Mouse (Mus musculus): ENCODE measurements around the gene Gps2.
"Not testable (repeated sequence)": the region's sequence is repeated elsewhere in the genome, so short reads cannot be mapped to it uniquely, and the experiment has no call there.

Gene Gps2

GRCm38 (mm10) chr11:69927501-69927900 lies 13.8 kb downstream of the Gps2 start:
- in situ Hi-C loops (cut with MboI; ENCODE audit: low pct_unique_long_range_greater_than_20kb in 1 of 2, low sequenced_read_pairs in 2 of 2, unreplicated experiment in 1 of 2): no loop called here

DNA sequence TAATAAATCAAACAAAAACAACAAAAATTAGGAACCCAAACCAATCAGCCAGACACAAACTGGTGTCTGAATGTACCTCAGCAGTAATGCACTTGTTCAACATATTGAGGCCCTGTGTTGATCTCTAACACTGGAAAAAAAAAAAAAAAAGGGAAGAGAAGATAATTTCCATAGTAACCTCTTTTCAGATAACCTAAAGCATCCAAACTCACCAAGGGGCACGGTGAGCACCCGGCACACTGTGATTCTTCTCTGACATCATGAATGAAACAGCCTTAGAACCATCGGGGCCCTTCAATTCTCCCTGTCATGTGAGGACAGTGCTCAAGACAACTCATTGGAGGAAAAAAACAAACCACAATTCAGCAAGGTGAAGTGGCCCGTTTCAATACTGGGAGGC lies 16.0 kb downstream of the Gps2 start:
- in situ Hi-C loops (cut with MboI; ENCODE audit: low pct_unique_long_range_greater_than_20kb in 1 of 2, low sequenced_read_pairs in 2 of 2, unreplicated experiment in 1 of 2): no loop called here

DNA sequence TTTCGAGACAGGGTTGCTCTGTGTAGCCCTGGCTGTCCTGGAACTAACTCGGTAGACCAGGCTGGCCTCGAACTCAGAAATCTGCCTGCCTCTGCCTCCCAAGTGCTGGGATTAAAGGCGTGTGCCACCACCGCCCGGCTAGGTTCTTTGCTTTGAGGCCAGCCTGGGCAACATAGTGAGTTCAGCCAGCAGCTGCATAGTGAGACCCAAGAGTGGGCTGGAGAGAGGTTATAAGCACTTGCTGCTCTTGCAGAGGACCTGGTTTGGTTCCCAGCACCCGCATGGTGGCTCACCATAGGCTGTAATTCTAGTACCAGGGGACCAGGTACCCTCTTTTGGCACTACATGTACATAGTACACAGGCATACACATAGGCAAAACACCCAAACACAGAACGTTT lies 16.5 kb downstream of the Gps2 start:
- in situ Hi-C loops (cut with MboI; ENCODE audit: low pct_unique_long_range_greater_than_20kb in 1 of 2, low sequenced_read_pairs in 2 of 2, unreplicated experiment in 1 of 2): not testable (repeated sequence)

DNA sequence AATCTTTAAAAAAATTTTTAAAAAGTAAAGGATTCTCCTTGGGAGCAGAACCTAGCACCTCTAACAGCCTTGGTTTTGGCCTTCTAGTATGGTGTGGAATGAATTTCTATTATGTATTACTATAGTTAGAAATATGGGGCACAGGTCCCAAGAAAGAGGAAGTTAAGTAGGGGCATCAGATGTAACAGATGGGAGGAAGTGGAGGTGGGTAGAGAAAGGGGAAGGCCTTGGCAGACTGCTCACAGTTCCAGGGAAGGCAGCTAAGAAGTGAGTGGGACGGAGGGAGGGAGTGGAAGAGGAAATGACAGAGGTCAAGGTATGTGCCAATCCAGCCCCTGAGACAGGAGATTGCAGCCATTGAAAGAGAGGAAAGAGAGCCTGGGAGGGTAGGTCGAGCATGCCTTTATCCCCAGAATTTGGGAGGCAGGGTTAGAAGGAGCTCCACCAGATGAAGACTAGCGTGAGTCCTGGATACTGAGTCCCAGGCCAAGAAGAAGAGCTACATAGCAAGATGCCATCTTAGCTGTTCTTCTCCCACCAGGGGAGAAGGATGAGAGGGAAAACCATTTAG lies 17.4 kb downstream of the Gps2 start:
- in situ Hi-C loops (cut with MboI; ENCODE audit: low pct_unique_long_range_greater_than_20kb in 1 of 2, low sequenced_read_pairs in 2 of 2, unreplicated experiment in 1 of 2): no loop called here

- in situ Hi-C loops (cut with MboI; ENCODE audit: low pct_unique_long_range_greater_than_20kb in 1 of 2, low sequenced_read_pairs in 2 of 2, unreplicated experiment in 1 of 2): no loop called here
Measured at GRCm38 (mm10) chr11:69931769-69932168, 18.1 kb downstream of the Gps2 start.

DNA sequence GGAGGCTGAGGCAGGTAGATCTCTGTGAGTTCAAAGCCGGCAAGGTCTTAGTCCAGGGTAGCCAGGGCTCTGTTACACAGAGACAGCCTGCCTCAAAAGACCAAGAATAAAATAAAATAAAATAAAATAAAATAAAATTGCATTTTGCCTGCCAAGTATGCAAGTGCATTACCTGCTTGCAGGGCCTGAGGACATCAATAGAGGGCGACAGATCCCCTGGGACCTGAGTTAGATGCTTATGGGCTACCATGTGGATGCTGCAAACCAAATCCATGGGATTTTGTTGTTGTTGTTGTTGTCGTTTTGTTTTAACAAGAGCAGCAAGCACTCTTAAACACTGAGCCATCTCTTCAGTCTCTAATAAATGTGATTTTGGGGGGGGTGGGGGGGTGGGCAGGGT lies 18.6 kb downstream of the Gps2 start:
- in situ Hi-C loops (cut with MboI; ENCODE audit: low pct_unique_long_range_greater_than_20kb in 1 of 2, low sequenced_read_pairs in 2 of 2, unreplicated experiment in 1 of 2): no loop called here

- in situ Hi-C loops (cut with MboI; ENCODE audit: low pct_unique_long_range_greater_than_20kb in 1 of 2, low sequenced_read_pairs in 2 of 2, unreplicated experiment in 1 of 2): no loop called here
Measured at GRCm38 (mm10) chr11:69933066-69933465, 19.4 kb downstream of the Gps2 start.

GRCm38 (mm10) chr11:69934169-69934568 lies 20.5 kb downstream of the Gps2 start:
- in situ Hi-C loops (cut with MboI; ENCODE audit: low pct_unique_long_range_greater_than_20kb in 1 of 2, low sequenced_read_pairs in 2 of 2, unreplicated experiment in 1 of 2): no loop called here

- in situ Hi-C loops (cut with MboI; ENCODE audit: low pct_unique_long_range_greater_than_20kb in 1 of 2, low sequenced_read_pairs in 2 of 2, unreplicated experiment in 1 of 2): no loop called here
Measured at GRCm38 (mm10) chr11:69934681-69935080, 21.0 kb downstream of the Gps2 start.

DNA sequence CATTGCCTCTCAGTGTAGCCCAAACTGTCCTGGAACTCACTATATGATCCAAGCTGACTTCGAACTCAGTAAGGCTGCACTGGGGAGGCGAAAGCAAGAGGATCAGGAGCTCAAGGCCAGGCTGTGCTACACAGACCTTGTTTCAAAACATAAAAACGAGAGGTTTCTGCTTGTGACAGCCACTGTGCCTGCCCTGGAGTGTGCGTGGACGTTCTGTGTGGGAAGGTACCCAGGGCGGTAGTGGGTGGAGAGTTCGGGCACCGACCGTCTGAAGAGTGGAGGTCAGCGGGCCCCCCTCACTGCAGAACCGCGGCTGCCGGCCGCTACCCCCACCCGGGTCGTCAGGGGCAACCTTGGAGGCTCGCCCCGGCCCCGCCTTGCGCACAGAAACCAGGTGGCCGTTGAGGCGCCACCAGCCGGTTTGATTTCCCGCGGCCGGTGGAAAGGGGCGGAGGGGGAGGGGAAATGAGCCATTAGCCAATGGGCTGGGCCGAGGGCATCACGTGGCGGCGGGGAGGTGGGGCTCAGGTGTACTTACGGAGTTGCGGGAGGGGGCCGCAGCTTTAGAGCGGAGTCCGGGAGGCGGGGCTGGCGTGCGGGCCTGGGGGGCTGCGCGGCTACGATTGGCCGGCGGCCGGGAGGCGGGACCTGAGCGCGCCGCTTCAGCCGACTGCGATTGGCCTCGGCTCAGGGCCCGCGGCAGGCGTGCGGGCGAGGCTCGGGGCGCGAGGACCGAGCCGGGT lies 21.6 kb downstream of the Gps2 start, which contains the start of gene Ybx2:
TSS of gene Ybx2 (plus strand) at position 660 of the 743 bp plus-strand sequence.
- in situ Hi-C loops (cut with MboI; ENCODE audit: low pct_unique_long_range_greater_than_20kb in 1 of 2, low sequenced_read_pairs in 2 of 2, unreplicated experiment in 1 of 2): no loop called here

- in situ Hi-C loops (cut with MboI; ENCODE audit: low pct_unique_long_range_greater_than_20kb in 1 of 2, low sequenced_read_pairs in 2 of 2, unreplicated experiment in 1 of 2): no loop called here
Measured at GRCm38 (mm10) chr11:69936156-69936555, 22.5 kb downstream of the Gps2 start.

DNA sequence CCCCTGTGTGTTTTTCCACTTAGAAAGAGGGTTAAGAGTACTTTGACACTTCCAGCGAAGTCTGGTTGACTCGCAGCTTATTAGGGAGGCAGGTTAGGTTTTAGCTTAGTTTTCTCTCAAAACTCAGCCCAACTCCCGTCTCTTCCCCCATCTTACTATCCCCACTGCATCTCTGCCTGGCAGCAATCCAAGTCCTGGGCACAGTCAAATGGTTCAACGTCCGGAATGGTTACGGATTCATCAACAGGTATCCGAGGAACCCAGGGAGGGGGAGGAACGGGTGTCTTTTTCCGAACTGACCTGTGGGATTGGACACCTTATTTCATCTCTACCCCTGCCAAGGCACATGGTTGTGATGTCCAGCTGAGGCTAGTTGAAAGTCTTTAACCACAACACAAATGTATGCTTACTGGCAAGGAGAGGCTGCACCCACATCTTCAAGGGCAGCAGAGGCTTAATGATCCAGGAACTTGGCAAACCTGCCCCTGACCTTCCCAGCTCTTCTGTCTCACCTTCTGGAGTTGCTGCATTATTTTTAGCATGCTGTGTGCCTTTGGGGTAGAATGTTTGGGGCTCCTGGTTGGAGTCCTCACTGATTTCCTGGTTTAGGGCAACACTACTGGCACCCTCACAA lies 23.1 kb downstream of the Gps2 start:
- in situ Hi-C loops (cut with MboI; ENCODE audit: low pct_unique_long_range_greater_than_20kb in 1 of 2, low sequenced_read_pairs in 2 of 2, unreplicated experiment in 1 of 2): no loop called here

- in situ Hi-C loops (cut with MboI; ENCODE audit: low pct_unique_long_range_greater_than_20kb in 1 of 2, low sequenced_read_pairs in 2 of 2, unreplicated experiment in 1 of 2): no loop called here
Measured at GRCm38 (mm10) chr11:69937385-69937784, 23.7 kb downstream of the Gps2 start.

DNA sequence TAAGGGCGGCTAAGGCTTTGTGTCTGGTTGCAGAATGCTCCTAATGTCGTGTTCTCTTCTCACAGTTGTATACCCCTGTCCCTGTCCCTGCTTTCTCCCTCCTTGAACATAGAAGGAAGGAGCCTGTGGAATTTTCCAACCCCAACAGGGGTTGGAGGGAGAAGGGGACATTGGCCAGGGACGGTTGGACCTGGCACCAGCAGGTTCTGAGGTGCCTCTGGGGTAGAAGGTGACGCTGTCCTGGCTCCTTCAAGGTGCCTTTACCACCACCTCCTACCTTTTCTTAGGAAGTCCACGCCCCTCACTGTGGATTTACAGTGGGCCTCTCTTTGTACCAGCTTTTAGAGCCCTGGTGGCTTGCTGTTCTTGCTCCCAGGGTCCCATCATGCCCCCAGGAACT lies 24.1 kb downstream of the Gps2 start:
- in situ Hi-C loops (cut with MboI; ENCODE audit: low pct_unique_long_range_greater_than_20kb in 1 of 2, low sequenced_read_pairs in 2 of 2, unreplicated experiment in 1 of 2): no loop called here

DNA sequence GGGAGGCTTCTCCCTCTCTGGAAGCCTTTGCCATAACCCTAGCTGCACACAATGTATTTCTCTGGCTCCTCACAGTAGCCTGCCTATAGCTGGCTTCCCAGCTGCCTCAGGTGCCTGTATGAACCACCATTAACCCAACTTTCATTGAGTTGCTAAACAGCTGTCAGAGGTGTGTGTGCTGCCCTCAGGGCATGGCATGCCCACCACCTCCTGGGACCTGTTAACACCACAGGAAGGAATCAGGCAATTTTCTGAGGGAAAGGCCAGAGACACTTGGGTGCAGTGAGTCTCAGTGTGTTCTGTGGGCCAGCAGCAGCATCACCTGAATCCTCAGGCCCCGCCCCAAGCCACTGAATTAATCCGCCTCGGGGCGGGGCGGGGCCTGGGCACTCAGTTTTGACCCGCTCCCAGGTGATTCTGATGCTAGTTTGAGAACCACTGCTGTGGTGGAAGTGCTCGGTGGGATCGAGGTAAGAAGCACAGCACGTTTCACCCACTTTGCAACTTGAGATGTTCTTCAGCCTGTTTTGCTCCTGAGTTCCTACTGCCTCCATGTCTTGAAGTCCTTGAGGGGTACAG lies 24.8 kb downstream of the Gps2 start:
- in situ Hi-C loops (cut with MboI; ENCODE audit: low pct_unique_long_range_greater_than_20kb in 1 of 2, low sequenced_read_pairs in 2 of 2, unreplicated experiment in 1 of 2): no loop called here

DNA sequence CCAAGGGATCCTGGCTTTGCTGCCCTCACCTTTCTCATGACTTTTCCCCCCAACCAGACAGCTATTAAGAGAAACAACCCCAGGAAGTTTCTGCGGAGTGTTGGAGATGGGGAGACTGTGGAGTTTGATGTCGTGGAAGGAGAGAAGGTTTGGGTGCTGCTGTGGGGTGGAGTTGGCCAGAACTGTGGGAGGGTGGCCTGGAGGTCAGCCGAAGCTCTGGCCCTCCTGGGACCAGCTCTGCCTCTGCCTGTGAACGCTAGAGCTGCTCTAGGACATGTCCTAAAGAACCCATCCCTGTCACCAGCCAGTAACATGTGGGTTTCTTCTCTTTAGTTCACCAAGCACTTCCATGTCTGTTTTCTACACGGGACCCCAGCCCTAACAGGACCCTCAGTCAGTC lies 25.5 kb downstream of the Gps2 start:
- in situ Hi-C loops (cut with MboI; ENCODE audit: low pct_unique_long_range_greater_than_20kb in 1 of 2, low sequenced_read_pairs in 2 of 2, unreplicated experiment in 1 of 2): no loop called here

DNA sequence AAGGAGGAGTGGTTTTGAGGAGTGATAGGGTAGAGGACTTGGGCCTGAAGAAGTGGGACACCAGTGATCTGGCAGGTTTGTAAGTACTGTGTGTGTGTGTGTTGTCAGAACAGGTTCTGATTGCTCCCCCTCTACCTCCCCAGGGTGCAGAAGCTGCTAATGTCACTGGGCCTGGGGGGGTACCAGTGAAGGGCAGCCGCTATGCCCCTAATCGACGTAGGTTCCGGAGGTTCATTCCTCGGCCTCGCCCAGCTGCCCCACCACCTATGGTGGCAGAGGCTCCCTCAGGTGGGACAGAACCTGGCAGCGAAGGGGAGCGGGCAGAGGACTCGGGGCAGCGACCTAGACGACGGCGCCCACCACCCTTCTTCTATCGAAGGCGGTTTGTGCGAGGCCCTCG lies 26.0 kb downstream of the Gps2 start:
- in situ Hi-C loops (cut with MboI; ENCODE audit: low pct_unique_long_range_greater_than_20kb in 1 of 2, low sequenced_read_pairs in 2 of 2, unreplicated experiment in 1 of 2): no loop called here

DNA sequence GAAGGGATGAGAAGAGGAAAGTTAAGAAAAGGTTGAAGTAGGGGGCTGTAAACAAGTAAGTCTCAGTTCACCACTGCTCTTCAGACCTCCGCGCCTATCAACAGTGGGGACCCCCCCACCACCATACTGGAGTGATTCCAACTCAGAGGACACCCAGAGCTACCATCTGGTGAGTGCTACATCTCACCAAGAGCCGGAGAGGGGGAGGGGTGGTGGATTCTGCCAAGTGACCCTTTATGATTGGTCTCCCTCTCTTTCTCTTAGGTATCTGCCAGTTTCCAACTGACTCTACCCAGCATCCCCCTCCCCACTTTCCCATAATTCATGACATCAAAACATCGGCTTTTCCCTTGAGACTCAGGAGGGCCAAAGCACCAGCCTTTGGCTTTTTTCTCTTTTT lies 27.3 kb downstream of the Gps2 start:
- in situ Hi-C loops (cut with MboI; ENCODE audit: low pct_unique_long_range_greater_than_20kb in 1 of 2, low sequenced_read_pairs in 2 of 2, unreplicated experiment in 1 of 2): no loop called here

DNA sequence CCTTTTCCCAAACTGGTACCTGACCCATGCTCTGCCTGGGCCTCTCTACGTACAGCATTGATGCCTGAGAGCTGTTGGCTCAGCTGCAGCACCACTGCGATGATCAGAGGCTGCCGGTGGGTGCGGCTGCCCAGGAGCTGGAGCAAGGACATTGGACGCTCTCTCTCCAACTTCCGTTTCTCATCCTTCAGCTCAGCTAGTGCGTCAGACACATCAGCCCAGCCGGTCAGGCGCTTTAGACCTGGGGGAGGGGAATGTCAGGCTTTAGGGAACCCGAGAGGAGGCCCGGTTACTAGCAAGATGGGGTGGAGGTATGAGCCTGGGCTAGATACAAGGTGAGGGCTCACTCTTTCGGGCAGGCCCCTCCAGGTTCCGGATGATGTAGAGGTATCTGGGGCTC lies 31.5 kb downstream of the Gps2 start:
- in situ Hi-C loops (cut with MboI; ENCODE audit: low pct_unique_long_range_greater_than_20kb in 1 of 2, low sequenced_read_pairs in 2 of 2, unreplicated experiment in 1 of 2): no loop called here

Data from mouse embryonic stem cell (cell line).